Mouse (Mus musculus): ENCODE measurements around the gene Naif1.

DNA sequence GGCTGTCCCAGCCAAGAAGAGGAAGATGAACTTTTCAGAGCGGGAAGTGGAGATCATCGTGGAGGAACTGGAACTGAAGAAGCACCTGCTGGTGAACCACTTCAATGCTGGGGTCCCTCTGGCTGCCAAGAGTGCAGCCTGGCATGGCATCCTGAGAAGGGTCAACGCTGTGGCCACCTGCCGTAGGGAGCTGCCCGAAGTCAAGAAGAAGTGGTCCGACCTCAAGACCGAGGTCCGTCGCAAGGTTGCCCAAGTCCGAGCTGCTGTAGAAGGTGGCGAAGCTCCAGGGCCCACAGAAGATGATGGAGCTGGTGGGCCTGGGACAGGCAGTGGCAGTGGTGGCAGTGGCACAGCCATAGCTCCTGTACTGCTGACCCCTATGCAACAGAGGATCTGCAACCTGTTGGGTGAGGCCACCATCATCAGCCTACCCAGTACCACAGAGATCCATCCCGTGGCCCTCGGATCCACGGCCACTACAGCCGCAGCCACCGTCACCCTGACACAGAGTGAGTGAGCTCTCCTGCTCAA, 2.2 kb downstream of the Naif1 start:
- TF ChIP-seq CTCF (IDR thresholded peaks at IDR 0.05; ENCODE audit: low read depth, low read length) (no peak), POLR2A (IDR thresholded peaks at IDR 0.05; ENCODE audit: extremely low read depth, insufficient read depth, low read length) (no peak)

Data from liver, adult 2 months (tissue).